Mouse (Mus musculus) gastrocnemius, adult 18-20 months (tissue): ENCODE results near the gene Rp9. TPM values are rescaled to one million over a fixed set of nuclear protein-coding genes. Genes with fewer than 3 reads are reported as not detected.

ENCODE experiments used
- DNase-seq: peaks from one replicate; pipeline ENCODE4 v3.0.0; 2021; ENCODE audit warnings: low spot score
- long read RNA-seq, 2 experiments: library from polyadenylated mRNA; stranded (forward); transcript quantifications; one replicate each; pipeline ENCODE4 v2.0.0; 2021
- total RNA-seq, 2 experiments: library from RNA; stranded (reverse); gene quantifications; 2 replicates each; pipeline ENCODE4 v1.2.3; 2021

Gene Rp9
- total RNA-seq, result 10 to 100 TPM; 37.0 to 37.5 TPM
- long read RNA-seq, experiment 1, transcript Rp9-201 (6 exons, 1,134 nt), result major isoform, 19 of 24 reads
- long read RNA-seq, experiment 1, partial matches to known transcripts, result 2 of 24 reads
- long read RNA-seq, experiment 1, other reads (novel, unspliced or antisense), result 3 of 24 reads
- long read RNA-seq, experiment 2, transcript Rp9-201 (6 exons, 1,134 nt), result major isoform, 19 of 23 reads
- long read RNA-seq, experiment 2, partial matches to known transcripts, result 0 of 23 reads
- long read RNA-seq, experiment 2, other reads (novel, unspliced or antisense), result 3 of 23 reads

- DNase-seq, result no peak
Observed at GRCm38 (mm10) chr9:22469643-22470042, at the start of gene Rp9. Gene Rp9, minus strand, starts transcription at chr9:22469743.

DNA sequence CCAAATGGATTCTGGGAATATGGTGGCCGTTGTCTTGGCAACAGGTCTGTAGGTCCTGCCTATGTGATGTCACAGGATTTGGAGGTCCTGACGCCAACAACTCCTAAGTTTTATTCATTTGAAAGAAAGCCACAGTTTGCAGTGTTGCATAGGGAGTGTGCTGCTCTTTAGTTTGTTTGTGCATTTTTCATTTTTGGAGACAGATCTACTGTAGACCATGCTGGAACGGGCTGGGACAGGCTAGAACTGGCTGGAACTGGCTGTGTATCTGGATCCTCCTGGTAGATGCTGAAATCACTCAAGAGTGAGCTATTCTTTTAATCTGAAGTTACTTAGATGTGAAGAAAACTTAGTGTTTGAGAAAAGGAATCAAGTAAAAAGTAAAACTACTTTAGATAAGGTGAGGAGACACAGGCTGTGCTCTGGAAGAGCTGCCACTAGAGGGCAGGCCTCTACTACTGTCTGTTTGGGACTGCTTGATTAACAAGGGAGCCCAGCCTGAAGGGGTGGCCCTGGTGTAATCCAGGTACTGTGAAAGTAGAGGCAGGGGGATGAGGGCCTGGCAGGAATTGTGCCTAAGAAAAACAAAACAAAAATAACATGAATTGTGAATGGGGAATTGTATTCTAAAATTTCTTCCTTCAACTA, 49.0 kb upstream of the Rp9 start:
- peak; percentile 19 for DNase-seq

GRCm38 (mm10) chr9:22515076-22515475, 45.5 kb upstream of the Rp9 start:
- DNase-seq, result no peak

DNA sequence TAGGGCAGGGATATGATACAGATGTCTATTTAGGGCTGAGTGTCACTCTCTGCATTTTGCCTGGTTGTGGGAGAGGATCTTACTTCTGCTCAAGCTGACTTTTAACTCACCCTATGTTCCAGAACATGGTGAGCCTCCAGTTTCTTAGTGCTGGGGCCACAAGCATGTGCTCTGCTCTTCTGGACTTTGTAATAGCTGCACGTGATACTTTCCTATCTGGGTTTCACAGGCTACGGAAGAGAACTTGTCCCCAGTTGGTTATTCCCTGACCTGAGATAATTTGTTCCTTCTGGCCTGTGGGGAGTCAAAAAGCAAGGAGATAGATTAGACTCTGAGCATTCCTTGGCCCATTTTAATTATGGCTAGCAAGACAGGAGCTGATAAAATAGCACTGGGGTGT, 36.0 kb upstream of the Rp9 start:
- no peak for DNase-seq

- DNase-seq, result no peak
Observed at GRCm38 (mm10) chr9:22503581-22503980, 34.0 kb upstream of the Rp9 start.

- DNase-seq, result no peak
Observed at GRCm38 (mm10) chr9:22502972-22503371, 33.4 kb upstream of the Rp9 start.

- no peak for DNase-seq
Observed at GRCm38 (mm10) chr9:22497021-22497767, 27.7 kb upstream of the Rp9 start.

- no peak for DNase-seq
Observed at GRCm38 (mm10) chr9:22495133-22495532, 25.6 kb upstream of the Rp9 start.

DNA sequence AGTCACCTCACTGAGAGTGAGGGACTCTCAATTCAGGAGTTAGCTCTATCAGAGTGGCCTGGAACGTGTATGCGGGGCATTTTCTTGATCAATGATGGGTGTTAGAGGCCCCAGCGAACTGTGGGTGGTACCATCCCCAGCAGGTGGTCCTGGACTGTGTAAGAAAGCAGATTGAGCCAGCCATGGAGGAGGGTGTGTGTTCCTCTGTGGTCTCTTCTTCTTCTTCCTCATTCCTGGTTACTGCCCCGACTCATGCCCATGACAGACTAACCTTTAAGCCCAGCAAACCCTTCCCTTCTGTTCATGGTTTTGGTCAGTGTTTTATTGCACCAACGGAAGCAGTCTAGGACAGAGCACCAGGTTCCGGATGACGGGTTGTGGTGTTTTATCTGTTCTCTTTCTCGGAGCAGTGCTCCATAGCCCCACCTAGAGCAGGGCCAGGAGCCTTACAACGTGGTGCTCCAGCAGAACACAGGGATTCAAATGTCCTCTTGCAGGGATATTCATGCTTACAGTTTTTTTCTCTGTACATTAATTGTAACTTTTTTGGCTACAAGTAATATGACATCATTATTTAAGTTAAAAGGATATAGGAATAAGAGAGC, 24.8 kb upstream of the Rp9 start:
- DNase-seq, result no peak

GRCm38 (mm10) chr9:22488963-22489362, 19.4 kb upstream of the Rp9 start:
- no peak for DNase-seq

DNA sequence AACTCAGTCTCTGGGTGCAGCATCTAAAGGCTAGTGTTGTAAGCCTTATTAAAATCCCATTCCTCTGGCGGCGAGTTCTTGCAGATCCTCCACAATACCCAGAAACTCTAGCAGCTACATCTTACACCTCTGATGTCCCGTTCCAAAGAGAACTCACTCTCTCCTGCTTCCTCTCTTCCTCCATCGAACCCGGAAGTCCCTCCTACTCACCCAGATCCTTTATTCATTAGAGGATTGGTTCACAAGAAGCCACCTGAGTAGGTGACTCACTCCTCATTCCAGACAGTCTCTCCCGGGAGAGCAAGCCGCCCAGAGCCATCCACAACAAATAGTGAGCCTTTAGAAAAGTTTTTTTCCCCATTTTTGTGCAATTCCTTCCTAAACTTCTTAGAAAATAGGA, 16.7 kb upstream of the Rp9 start:
- no peak for DNase-seq

GRCm38 (mm10) chr9:22484562-22485308, 15.2 kb upstream of the Rp9 start:
- no peak for DNase-seq

- no peak for DNase-seq
Observed at GRCm38 (mm10) chr9:22483866-22484561, 14.5 kb upstream of the Rp9 start.

- no peak for DNase-seq
Observed at GRCm38 (mm10) chr9:22478946-22479345, 9.4 kb upstream of the Rp9 start.

DNA sequence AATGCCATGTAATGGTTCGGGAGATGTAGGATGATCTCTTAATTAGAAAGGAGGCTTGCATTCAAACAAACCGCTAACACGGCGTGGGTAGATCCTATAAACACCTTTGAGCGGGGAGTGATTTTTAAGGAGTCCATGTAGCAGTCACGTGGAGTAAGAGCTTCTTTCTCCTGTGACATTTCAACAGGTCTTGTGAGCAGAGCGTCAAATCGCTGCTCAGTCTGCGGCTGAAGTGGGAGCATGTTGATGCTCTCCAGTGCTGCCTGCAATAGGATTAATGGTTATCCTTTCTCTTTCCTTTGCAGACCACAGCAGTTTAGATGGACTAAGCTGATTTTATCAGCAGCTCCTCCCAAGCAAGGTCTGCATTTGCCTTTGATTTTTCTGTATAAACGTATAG, 6.7 kb upstream of the Rp9 start:
- peak; percentile 8 for DNase-seq

GRCm38 (mm10) chr9:22475424-22475868, 5.9 kb upstream of the Rp9 start, which contains the start of gene Bbs9:
Gene Bbs9, plus strand, starts transcription at chr9:22475715.
- peak; percentile 92 for DNase-seq

GRCm38 (mm10) chr9:22468899-22469259, 664 bp downstream of the Rp9 start:
- DNase-seq, result no peak

GRCm38 (mm10) chr9:22468170-22468898, 1.2 kb downstream of the Rp9 start:
- DNase-seq, result peak; percentile 56

DNA sequence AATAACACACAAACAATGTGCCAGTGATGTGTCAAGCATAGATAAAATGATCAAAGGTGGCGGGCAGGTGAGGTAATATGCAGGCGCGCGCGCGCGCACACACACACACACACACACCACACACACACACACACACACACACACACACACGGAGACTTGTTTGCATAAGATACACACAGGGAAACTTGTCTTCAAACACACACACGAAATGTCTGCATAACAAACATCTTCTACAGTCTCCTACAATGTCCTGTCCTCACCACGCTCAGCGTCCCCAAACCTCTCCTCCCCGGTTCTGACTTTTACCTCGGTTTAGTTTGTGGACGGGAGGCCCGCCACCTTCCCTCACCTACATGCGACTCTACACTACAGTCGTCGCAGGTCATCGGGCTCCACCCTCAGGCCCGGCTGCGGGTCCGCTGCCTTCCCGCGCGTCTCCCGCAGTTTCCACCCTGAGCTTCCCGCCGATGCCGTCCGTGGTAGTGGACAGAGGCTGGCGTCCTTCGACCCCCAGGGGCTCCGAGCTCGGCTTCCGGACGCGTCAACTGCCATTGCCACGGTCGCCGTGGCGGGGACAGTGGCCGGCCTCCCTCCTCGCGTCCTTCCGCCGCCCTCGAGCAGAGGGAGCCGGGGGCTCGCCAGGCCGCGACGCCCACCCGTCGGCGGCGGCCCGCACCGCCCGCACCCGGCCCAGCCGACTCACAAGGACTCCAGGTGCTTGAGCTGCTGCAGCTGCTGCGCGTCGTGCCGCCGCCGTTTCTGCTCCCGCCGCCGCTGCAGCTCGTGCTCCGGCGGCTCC, 2.0 kb downstream of the Rp9 start:
- DNase-seq, result no peak
